Mouse (Mus musculus): Measurements from ENCODE around the gene Ccdc15. TPM values are rescaled to one million over a fixed set of nuclear protein-coding genes. Genes with fewer than 3 reads are reported as not detected.
A peak's percentile ranks its signal among the peaks of the same experiment; 100 is the strongest.

Ccdc15 gene
- polyA plus RNA-seq, 1 experiment from 2014 or later: 10.2 TPM

GRCm38 (mm10) chr9:37359331-37360220 lies 11.3 kb upstream of the Ccdc15 start:
- H3K4me1 ChIP-seq (replicated peaks; ENCODE audit: control insufficient read depth, insufficient read depth, low read length): peaks cover 5% of the 10 kb centered on the region; the same call in 1 of the 2 replicates
- peak overlapping the region; percentile 47 for H3K27ac ChIP-seq (ENCODE audit: low read depth, low read length)
- no peak overlapping the region for H3K9ac ChIP-seq (ENCODE audit: low read depth, low read length)
- peak; percentile 72 for DNase-seq (ENCODE audit: low spot score)
- H3K9me3 ChIP-seq (ENCODE audit: control insufficient read depth, low read length): no peaks in the 10 kb centered on the region
- ATAC-seq (ENCODE audit: low FRiP score): peak; percentile 86
- no peak overlapping the region for H3K4me3 ChIP-seq (ENCODE audit: low read depth, low read length)
- WGBS: 37% methylated on average over 6 of the region's 6 CpGs
- H3K27me3 ChIP-seq (ENCODE audit: control insufficient read depth, insufficient read depth, low read length): no peaks in the 10 kb centered on the region
- no peaks in the 10 kb centered on the region for H3K36me3 ChIP-seq (ENCODE audit: control insufficient read depth, insufficient read depth, low read length)
- no peak overlapping the region for H3K4me2 ChIP-seq (replicated peaks; ENCODE audit: low read depth, low read length)

GRCm38 (mm10) chr9:37358713-37359330 lies 10.6 kb upstream of the Ccdc15 start:
- DNase-seq (ENCODE audit: low spot score): peak; percentile 17
- WGBS: 61% methylated on average over 7 of the region's 7 CpGs
- Histone ChIP-seq H3K27me3 (ENCODE audit: control insufficient read depth, insufficient read depth, low read length) (no peaks in the 10 kb centered on the region), H3K27ac (ENCODE audit: low read depth, low read length) (peak overlapping the region; percentile 47), H3K4me1 (replicated peaks; ENCODE audit: control insufficient read depth, insufficient read depth, low read length) (peaks cover 5% of the 10 kb centered on the region; the same call in 1 of the 2 replicates), H3K4me2 (replicated peaks; ENCODE audit: low read depth, low read length) (no peak overlapping the region), H3K36me3 (ENCODE audit: control insufficient read depth, insufficient read depth, low read length) (no peaks in the 10 kb centered on the region), H3K9me3 (ENCODE audit: control insufficient read depth, low read length) (no peaks in the 10 kb centered on the region), H3K9ac (ENCODE audit: low read depth, low read length) (no peak overlapping the region), H3K4me3 (ENCODE audit: low read depth, low read length) (no peak overlapping the region)
- peak; percentile 47 for ATAC-seq (ENCODE audit: low FRiP score)

- H3K27me3 ChIP-seq (ENCODE audit: control insufficient read depth, insufficient read depth, low read length): no peaks in the 10 kb centered on the region
- H3K9me3 ChIP-seq (ENCODE audit: control insufficient read depth, low read length): no peaks in the 10 kb centered on the region
- no peak for ATAC-seq (ENCODE audit: low FRiP score)
- no peak overlapping the region for H3K4me2 ChIP-seq (replicated peaks; ENCODE audit: low read depth, low read length)
- no peak for DNase-seq (ENCODE audit: low spot score)
- H3K27ac ChIP-seq (ENCODE audit: low read depth, low read length): no peak overlapping the region
- H3K36me3 ChIP-seq (ENCODE audit: control insufficient read depth, insufficient read depth, low read length): no peaks in the 10 kb centered on the region
- no peaks in the 10 kb centered on the region; the same call in 1 of the 2 replicates for H3K4me1 ChIP-seq (replicated peaks; ENCODE audit: control insufficient read depth, insufficient read depth, low read length)
- H3K9ac ChIP-seq (ENCODE audit: low read depth, low read length): no peak overlapping the region
- 70% methylated on average over 1 of the region's 1 CpGs for WGBS
- no peak overlapping the region for H3K4me3 ChIP-seq (ENCODE audit: low read depth, low read length)
Measured at GRCm38 (mm10) chr9:37354485-37354884, 6.3 kb upstream of the Ccdc15 start.

GRCm38 (mm10) chr9:37351266-37351665 lies 3.0 kb upstream of the Ccdc15 start:
- ATAC-seq (ENCODE audit: low FRiP score) (no peak), DNase-seq (ENCODE audit: low spot score) (no peak)
- no peak overlapping the region for H3K4me2 ChIP-seq (replicated peaks; ENCODE audit: low read depth, low read length)
- H3K36me3 ChIP-seq (ENCODE audit: control insufficient read depth, insufficient read depth, low read length): no peaks in the 10 kb centered on the region
- no peak overlapping the region for H3K27ac ChIP-seq (ENCODE audit: low read depth, low read length)
- no peaks in the 10 kb centered on the region for H3K9me3 ChIP-seq (ENCODE audit: control insufficient read depth, low read length)
- 0 out of 2 replicates have a peak, but pooled peaks cover 2% of the 10 kb centered on the region for H3K4me1 ChIP-seq (replicated peaks; ENCODE audit: control insufficient read depth, insufficient read depth, low read length)
- H3K27me3 ChIP-seq (ENCODE audit: control insufficient read depth, insufficient read depth, low read length): no peaks in the 10 kb centered on the region
- H3K9ac ChIP-seq (ENCODE audit: low read depth, low read length): no peak overlapping the region
- 57% methylated on average over 2 of the region's 2 CpGs for WGBS
- no peak overlapping the region for H3K4me3 ChIP-seq (ENCODE audit: low read depth, low read length)

GRCm38 (mm10) chr9:37349050-37349449 lies 818 bp upstream of the Ccdc15 start:
- Histone ChIP-seq H3K4me1 (replicated peaks; ENCODE audit: control insufficient read depth, insufficient read depth, low read length) (0 out of 2 replicates have a peak, but pooled peaks cover 2% of the 10 kb centered on the region), H3K9ac (ENCODE audit: low read depth, low read length) (peak overlapping the region; percentile 84), H3K27me3 (ENCODE audit: control insufficient read depth, insufficient read depth, low read length) (no peaks in the 10 kb centered on the region), H3K27ac (ENCODE audit: low read depth, low read length) (no peak overlapping the region), H3K36me3 (ENCODE audit: control insufficient read depth, insufficient read depth, low read length) (no peaks in the 10 kb centered on the region), H3K9me3 (ENCODE audit: control insufficient read depth, low read length) (no peaks in the 10 kb centered on the region), H3K4me3 (ENCODE audit: low read depth, low read length) (peak overlapping the region; percentile 80), H3K4me2 (replicated peaks; ENCODE audit: low read depth, low read length) (peak overlapping the region; percentile 83)
- WGBS: 92% methylated on average over 3 of the region's 3 CpGs
- ATAC-seq (ENCODE audit: low FRiP score) (no peak), DNase-seq (ENCODE audit: low spot score) (no peak)

- Histone ChIP-seq H3K36me3 (ENCODE audit: control insufficient read depth, insufficient read depth, low read length) (no peaks in the 10 kb centered on the region), H3K9me3 (ENCODE audit: control insufficient read depth, low read length) (no peaks in the 10 kb centered on the region), H3K4me3 (ENCODE audit: low read depth, low read length) (peak overlapping the region; percentile 80), H3K27me3 (ENCODE audit: control insufficient read depth, insufficient read depth, low read length) (no peaks in the 10 kb centered on the region), H3K27ac (ENCODE audit: low read depth, low read length) (peak overlapping the region; percentile 85), H3K4me1 (replicated peaks; ENCODE audit: control insufficient read depth, insufficient read depth, low read length) (0 out of 2 replicates have a peak, but pooled peaks cover 2% of the 10 kb centered on the region), H3K4me2 (replicated peaks; ENCODE audit: low read depth, low read length) (peak overlapping the region; percentile 83), H3K9ac (ENCODE audit: low read depth, low read length) (peak overlapping the region; percentile 84)
- ATAC-seq (ENCODE audit: low FRiP score): peak; percentile 46
- no peak for DNase-seq (ENCODE audit: low spot score)
- WGBS: 29% methylated on average over 12 of the region's 12 CpGs
Measured at GRCm38 (mm10) chr9:37347184-37347987, 846 bp downstream of the Ccdc15 start.

- ATAC-seq (ENCODE audit: low FRiP score) (no peak), DNase-seq (ENCODE audit: low spot score) (no peak)
- Histone ChIP-seq H3K9me3 (ENCODE audit: control insufficient read depth, low read length) (no peaks in the 10 kb centered on the region), H3K27ac (ENCODE audit: low read depth, low read length) (no peak overlapping the region), H3K9ac (ENCODE audit: low read depth, low read length) (no peak overlapping the region), H3K27me3 (ENCODE audit: control insufficient read depth, insufficient read depth, low read length) (no peaks in the 10 kb centered on the region), H3K4me3 (ENCODE audit: low read depth, low read length) (no peak overlapping the region), H3K36me3 (ENCODE audit: control insufficient read depth, insufficient read depth, low read length) (no peaks in the 10 kb centered on the region), H3K4me1 (replicated peaks; ENCODE audit: control insufficient read depth, insufficient read depth, low read length) (0 out of 2 replicates have a peak, but pooled peaks cover 2% of the 10 kb centered on the region), H3K4me2 (replicated peaks; ENCODE audit: low read depth, low read length) (no peak overlapping the region)
- 91% methylated on average over 3 of the region's 3 CpGs for WGBS
Measured at GRCm38 (mm10) chr9:37345406-37345805, 2.8 kb downstream of the Ccdc15 start.

GRCm38 (mm10) chr9:37329456-37329855 lies 18.8 kb downstream of the Ccdc15 start:
- DNase-seq (ENCODE audit: low spot score) (no peak), ATAC-seq (ENCODE audit: low FRiP score) (no peak)
- Histone ChIP-seq H3K4me3 (ENCODE audit: low read depth, low read length) (no peak overlapping the region), H3K27me3 (ENCODE audit: control insufficient read depth, insufficient read depth, low read length) (no peaks in the 10 kb centered on the region), H3K9me3 (ENCODE audit: control insufficient read depth, low read length) (no peaks in the 10 kb centered on the region), H3K27ac (ENCODE audit: low read depth, low read length) (no peak overlapping the region), H3K9ac (ENCODE audit: low read depth, low read length) (no peak overlapping the region), H3K4me1 (replicated peaks; ENCODE audit: control insufficient read depth, insufficient read depth, low read length) (no peaks in the 10 kb centered on the region), H3K36me3 (ENCODE audit: control insufficient read depth, insufficient read depth, low read length) (no peaks in the 10 kb centered on the region), H3K4me2 (replicated peaks; ENCODE audit: low read depth, low read length) (no peak overlapping the region)
- WGBS: 46% methylated on average over 3 of the region's 3 CpGs

Data from hindbrain, embryonic 11.5 days (tissue).